Mouse (Mus musculus): ENCODE measurements around the gene 6430548M08Rik.

The 6430548M08Rik gene

GRCm38 (mm10) chr8:120184850-120185792 is 71.2 kb downstream of the 6430548M08Rik start:
- no peak for DNase-seq (ENCODE audit: low spot score)

- peak; percentile 72 for DNase-seq (ENCODE audit: low spot score)
Observed at GRCm38 (mm10) chr8:120186454-120186853, 72.5 kb downstream of the 6430548M08Rik start.

- no peak for DNase-seq (ENCODE audit: low spot score)
Observed at GRCm38 (mm10) chr8:120188510-120188909, 74.6 kb downstream of the 6430548M08Rik start.

- no peak for DNase-seq (ENCODE audit: low spot score)
Observed at GRCm38 (mm10) chr8:120189440-120189839, 75.5 kb downstream of the 6430548M08Rik start.

- DNase-seq (ENCODE audit: low spot score), result no peak
Observed at GRCm38 (mm10) chr8:120190107-120190809, 76.3 kb downstream of the 6430548M08Rik start.

GRCm38 (mm10) chr8:120190810-120191413 is 77.0 kb downstream of the 6430548M08Rik start:
- DNase-seq (ENCODE audit: low spot score), result peak; percentile 94

- no peak for DNase-seq (ENCODE audit: low spot score)
Observed at GRCm38 (mm10) chr8:120191633-120192032, 77.7 kb downstream of the 6430548M08Rik start.

- no peak for DNase-seq (ENCODE audit: low spot score)
Observed at GRCm38 (mm10) chr8:120192118-120192517, 78.2 kb downstream of the 6430548M08Rik start.

- DNase-seq (ENCODE audit: low spot score), result no peak
Observed at GRCm38 (mm10) chr8:120201351-120201750, 87.4 kb downstream of the 6430548M08Rik start.

- peak; percentile 42 for DNase-seq (ENCODE audit: low spot score)
Observed at GRCm38 (mm10) chr8:120202546-120202945, 88.6 kb downstream of the 6430548M08Rik start.

GRCm38 (mm10) chr8:120204736-120205360 is 90.9 kb downstream of the 6430548M08Rik start:
- DNase-seq (ENCODE audit: low spot score), result peak; percentile 73

GRCm38 (mm10) chr8:120205916-120206315 is 92.0 kb downstream of the 6430548M08Rik start:
- no peak for DNase-seq (ENCODE audit: low spot score)

- DNase-seq (ENCODE audit: low spot score), result no peak
Observed at GRCm38 (mm10) chr8:120207364-120207763, 93.4 kb downstream of the 6430548M08Rik start.

- no peak for DNase-seq (ENCODE audit: low spot score)
Observed at GRCm38 (mm10) chr8:120208113-120208512, 94.2 kb downstream of the 6430548M08Rik start.

GRCm38 (mm10) chr8:120211345-120211744 is 97.4 kb downstream of the 6430548M08Rik start:
- DNase-seq (ENCODE audit: low spot score), result no peak

GRCm38 (mm10) chr8:120212596-120212995 is 98.6 kb downstream of the 6430548M08Rik start:
- DNase-seq (ENCODE audit: low spot score), result no peak

GRCm38 (mm10) chr8:120213229-120213628 is 99.3 kb downstream of the 6430548M08Rik start:
- DNase-seq (ENCODE audit: low spot score), result no peak

GRCm38 (mm10) chr8:120213939-120214338 is 100.0 kb downstream of the 6430548M08Rik start:
- no peak for DNase-seq (ENCODE audit: low spot score)
